Mouse (Mus musculus): ENCODE data around the gene Tmco1.

Gene Tmco1

DNA sequence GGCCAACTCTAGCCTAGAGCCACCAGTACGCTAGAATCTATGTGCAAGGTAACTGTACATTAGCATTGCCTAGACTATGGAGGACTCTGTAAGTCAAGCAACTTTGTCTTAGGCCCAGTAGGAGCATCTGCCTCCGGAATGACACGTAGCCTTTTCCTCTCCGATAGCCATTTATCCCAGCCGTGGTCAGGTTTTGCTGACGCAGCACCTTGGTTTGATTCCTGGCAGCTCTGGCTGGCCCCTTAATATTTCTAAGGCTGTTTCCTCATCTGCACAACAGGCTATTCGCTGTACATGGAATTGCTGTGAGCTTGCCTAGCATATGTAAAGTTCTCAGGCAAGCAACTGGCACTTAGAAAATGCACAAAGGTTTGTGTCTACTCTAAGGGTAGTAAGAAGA, 64.6 kb downstream of the Tmco1 start:
- DNase-seq (ENCODE audit: low spot score): no peak

DNA sequence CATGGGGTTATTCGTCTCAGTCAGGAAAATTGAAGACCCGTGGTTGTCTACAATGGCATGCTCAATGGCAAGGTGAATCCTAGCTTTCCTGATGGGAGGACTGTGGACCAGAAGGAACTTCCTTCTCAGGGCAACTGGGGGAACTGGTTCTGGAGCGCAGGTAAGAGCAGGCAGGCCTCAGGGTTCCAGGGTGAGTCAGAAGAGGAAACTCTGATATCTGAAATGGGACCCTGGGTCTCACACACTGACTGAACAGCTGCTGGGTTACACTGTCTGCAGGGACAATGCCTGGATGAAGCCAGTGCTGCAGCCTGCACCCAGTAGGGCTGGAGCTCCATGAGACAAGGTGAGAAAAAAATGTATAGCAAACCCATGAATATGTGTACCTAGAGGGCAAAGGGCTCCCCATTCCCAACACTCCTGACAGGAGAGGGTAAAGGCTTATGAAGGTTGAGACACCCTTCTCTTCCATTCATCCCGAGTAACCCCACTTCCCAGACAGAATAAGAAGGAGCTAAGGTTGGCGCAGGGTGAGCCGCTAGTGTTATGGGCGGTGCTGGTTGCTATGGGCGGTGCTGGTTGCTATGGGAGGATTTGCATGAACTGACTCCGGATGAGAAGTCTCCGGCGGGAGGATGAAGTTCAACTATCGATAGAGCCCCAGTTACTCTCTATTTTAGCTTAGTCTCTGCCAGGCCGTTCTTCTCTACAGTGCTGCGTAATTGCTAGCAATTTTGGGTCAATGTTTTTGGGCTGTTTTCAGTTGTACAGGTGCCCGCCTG, 66.0 kb downstream of the Tmco1 start:
- DNase-seq (ENCODE audit: low spot score): no peak

DNA sequence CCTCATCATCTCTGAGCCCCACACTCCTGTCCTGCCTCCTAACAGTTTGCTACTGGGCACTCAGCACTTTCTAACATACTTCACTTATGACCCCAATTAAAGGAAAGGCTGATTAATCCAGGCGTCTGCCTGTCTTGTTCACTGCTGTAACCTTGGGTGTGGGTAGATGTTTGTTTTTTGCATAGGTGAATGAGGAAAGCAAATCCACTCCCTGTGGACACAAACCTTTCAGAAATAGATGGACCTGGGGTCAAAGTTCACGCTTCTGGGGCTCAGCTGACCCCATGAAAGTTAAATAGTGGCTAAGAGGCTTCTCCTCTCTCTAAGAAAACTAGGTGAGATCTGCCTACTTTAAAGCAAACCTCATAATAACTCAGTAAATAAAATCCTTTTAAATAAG, 66.8 kb downstream of the Tmco1 start:
- DNase-seq (ENCODE audit: low spot score): no peak

DNA sequence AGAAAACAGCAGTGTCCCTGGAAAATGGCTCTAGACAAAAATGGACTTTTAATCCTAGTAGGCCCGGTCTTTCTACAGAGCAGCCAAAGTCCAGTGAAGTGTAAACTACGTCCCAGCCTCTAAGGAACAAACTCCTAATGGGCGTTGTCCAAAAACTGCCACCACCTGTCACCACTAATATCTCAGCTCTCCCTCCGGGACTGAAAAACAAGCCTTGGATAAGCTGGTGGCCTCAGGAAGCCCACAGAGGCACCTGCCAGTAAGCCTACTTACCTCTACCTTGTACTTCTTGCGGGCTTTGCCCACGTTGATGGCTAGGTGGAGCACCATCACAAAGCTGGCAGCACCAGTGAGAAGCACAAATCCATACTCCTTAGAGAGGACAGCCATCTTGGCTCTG, 69.8 kb downstream of the Tmco1 start:
- DNase-seq (ENCODE audit: low spot score): no peak

DNA sequence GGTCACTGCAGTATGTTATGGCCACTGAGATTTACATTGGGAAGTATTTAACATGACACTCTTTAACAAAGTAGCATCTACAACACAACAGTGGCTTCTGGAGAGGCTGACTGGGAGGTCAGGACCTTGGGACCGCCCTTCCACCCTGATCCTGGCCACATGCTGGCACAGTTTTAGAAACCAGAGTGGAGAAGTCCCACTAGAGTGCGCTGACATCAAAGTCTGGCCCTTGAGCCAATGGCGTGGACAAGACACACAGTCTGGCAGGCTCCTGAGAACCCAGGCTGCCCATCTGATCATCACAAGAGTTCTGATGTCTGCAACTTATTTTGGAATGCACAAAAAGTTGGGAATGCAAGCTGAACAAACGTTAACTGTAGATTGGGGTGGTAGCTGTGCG, 71.6 kb downstream of the Tmco1 start:
- no peak for DNase-seq (ENCODE audit: low spot score)

DNA sequence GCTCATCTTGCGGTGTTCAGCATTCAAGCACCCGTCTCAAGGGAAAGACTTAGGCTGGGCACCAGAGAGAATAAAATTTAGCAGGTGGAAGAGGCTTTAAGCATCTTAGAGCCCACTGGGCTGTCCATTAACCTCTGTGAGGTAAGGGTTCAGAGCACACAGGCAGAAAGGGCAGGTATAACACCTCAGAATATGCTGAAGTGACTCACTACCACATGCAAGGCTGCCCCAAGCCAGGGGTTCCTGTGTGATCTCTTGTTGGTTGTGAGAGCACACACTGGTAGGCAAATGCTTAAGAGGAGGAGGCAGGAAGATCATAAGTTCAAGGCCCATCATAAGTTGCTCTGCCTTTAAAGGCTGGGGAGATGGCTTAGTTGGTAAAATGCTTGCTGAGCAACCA, 72.0 kb downstream of the Tmco1 start:
- DNase-seq (ENCODE audit: low spot score): no peak

DNA sequence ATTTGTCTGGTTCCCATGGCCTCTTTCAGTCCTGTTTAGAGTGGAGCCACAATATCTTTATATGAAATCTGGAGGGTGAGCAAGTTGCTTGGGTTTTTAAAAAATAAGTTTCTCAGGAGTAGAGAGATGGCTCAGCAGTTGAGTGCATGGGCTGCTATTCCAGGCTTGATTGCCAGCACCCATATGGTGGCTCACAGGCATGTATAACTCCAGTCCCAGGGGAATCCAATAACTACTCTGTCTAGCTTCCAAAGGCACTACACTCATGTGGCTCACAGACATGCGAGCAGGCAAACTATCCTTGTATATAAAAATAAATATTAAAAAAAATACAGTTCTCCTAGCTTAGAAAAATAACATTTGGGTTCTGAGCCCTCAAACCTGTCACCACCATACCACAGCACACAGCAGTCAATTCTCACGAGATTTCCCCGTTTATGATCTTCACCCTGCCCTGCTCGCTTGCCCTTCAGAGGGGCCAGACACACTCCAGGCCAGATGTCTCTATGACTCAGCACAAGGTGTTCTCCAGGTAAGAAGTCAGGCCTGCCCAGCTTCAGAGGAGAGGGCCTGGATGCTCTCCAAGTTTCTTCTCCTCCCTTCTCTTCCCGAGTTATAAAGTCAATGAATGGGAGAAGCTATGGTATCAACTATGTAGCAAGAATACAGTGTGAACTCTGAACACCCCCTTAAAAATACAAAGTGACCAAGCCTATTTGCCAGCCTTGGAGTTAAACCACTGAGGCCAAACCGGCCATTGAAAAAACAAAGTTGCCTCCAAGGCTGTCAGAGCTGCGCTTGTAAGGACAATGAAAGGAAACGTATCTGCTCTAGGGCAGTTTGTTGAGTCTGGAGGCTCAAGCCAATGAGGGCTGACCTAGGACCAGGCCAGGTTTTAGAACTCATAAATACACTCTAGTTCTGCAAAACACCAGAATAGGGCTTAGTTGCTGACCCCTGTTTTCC, 73.2 kb downstream of the Tmco1 start:
- DNase-seq (ENCODE audit: low spot score): no peak

DNA sequence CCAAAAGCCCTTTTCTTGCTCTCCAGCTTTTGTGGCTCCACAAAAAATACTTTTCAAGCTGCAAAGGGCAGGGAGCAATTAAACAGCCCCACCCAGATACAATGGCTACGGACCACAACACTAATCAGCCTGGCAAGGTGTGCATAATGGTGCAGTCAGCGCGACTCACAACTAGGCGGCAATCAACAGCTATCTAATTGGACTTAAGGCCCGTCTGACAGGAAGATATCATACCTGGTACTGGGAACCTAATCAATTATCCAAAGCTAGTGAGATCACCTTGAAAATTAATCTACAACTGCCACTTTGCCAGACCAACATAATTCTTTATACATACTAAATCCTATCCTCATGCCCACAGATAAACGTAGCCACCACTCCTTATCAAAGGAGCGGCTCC, 74.1 kb downstream of the Tmco1 start:
- DNase-seq (ENCODE audit: low spot score): no peak

DNA sequence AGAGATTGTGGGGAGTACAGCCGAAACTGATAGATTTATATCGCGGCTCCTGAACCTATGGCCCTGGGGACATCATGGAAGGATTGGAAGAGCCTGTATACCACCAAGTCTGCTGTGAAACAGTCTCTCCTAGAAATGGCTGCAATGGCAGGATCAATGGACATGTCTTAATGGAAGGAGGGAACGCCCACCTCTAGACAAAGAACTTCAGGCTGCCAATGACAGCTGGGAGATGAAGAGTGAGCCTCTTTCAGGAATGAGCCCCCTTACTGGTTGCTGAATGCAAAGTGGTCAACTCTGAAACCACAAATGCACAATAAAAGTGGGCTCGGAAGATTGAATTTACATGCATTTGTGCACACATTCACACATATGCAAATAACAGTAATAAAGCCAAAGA, 74.6 kb downstream of the Tmco1 start:
- no peak for DNase-seq (ENCODE audit: low spot score)

DNA sequence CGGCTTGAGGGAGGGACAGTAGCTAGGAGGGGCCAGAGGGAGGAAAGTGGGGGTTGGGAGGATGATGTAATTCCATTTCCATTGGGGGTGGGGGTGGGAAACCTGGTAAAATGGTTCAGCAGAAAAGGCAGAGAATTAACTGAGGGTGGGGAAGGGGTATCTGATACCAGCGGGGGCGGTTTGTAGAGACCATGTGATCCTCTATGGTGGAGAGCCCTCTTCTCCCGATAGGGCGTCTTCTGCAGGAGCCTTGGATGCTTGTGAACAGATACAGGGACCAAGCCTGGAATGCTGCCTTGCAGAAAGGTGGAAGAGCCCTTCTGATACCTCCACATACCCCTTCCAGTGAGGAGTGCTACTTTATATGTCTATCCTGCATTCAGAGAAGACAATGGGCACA, 75.0 kb downstream of the Tmco1 start:
- no peak for DNase-seq (ENCODE audit: low spot score)
